Mouse (Mus musculus): ENCODE data around the gene Lmo7. TPM values are rescaled to one million over a fixed set of nuclear protein-coding genes. Genes with fewer than 3 reads are reported as not detected.

The Lmo7 gene
- polyA plus RNA-seq, 1 experiment from 2014 or later, result 11.6 TPM

GRCm38 (mm10) chr14:101946711-101947516, 217.2 kb downstream of the Lmo7 start:
- WGBS, result 62% methylated on average over 21 of the region's 21 CpGs
- Histone ChIP-seq H3K36me3 (ENCODE audit: control insufficient read depth, insufficient read depth, low read length) (no peaks in the 10 kb centered on the region), H3K4me2 (replicated peaks; ENCODE audit: low read depth, low read length) (no peak overlapping the region), H3K4me3 (ENCODE audit: low read length) (no peak overlapping the region), H3K27me3 (ENCODE audit: control insufficient read depth, insufficient read depth, low read length) (no peaks in the 10 kb centered on the region), H3K9ac (ENCODE audit: low read depth, low read length) (no peak overlapping the region), H3K9me3 (ENCODE audit: control insufficient read depth, low read length) (no peaks in the 10 kb centered on the region), H3K4me1 (ENCODE audit: control insufficient read depth, insufficient read depth, low read length) (no peaks in the 10 kb centered on the region), H3K27ac (ENCODE audit: low read depth, low read length) (no peak overlapping the region)
- no peak for ATAC-seq (ENCODE audit: low FRiP score, low TSS enrichment)

DNA sequence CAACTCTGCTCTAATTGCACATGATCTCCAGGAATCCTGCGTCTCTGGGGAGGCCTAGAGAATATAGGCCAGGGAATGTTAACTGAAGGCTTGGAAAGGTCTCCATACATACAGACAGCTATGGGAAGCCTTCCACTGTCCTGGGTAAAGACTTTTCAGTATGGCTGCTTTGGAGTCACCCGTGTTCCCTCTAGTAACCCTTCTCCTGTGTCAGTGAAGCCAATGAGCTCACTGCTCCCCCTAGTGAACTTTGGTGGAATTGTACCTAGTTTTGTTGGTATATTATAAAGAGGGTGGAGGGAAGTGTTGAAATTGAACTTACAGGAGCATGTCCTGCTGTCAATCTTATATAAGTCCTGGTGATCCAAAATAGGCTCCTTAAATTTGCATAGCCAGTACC, 219.4 kb downstream of the Lmo7 start:
- peak; percentile 33; the same call in 1 of the 2 replicates for ATAC-seq (ENCODE audit: low FRiP score, low TSS enrichment)
- WGBS, result 60% methylated on average over 2 of the region's 2 CpGs

GRCm38 (mm10) chr14:101951107-101951506, 221.3 kb downstream of the Lmo7 start:
- no peak overlapping the region for H3K4me2 ChIP-seq (replicated peaks; ENCODE audit: low read depth, low read length)
- H3K36me3 ChIP-seq (ENCODE audit: control insufficient read depth, insufficient read depth, low read length), result no peaks in the 10 kb centered on the region
- 58% methylated on average over 6 of the region's 6 CpGs for WGBS
- H3K27ac ChIP-seq (ENCODE audit: low read depth, low read length), result no peak overlapping the region
- H3K9ac ChIP-seq (ENCODE audit: low read depth, low read length), result no peak overlapping the region
- H3K4me3 ChIP-seq (ENCODE audit: low read length), result no peak overlapping the region
- no peaks in the 10 kb centered on the region for H3K27me3 ChIP-seq (ENCODE audit: control insufficient read depth, insufficient read depth, low read length)
- ATAC-seq (ENCODE audit: low FRiP score, low TSS enrichment), result peak; percentile 41; the same call in 1 of the 2 replicates
- no peaks in the 10 kb centered on the region for H3K4me1 ChIP-seq (ENCODE audit: control insufficient read depth, insufficient read depth, low read length)
- no peaks in the 10 kb centered on the region for H3K9me3 ChIP-seq (ENCODE audit: control insufficient read depth, low read length)

More for the DNA sequence above, 219.4 kb downstream of the Lmo7 start:
- Histone ChIP-seq H3K9ac (ENCODE audit: low read depth, low read length) (no peak overlapping the region), H3K4me3 (ENCODE audit: low read length) (no peak overlapping the region), H3K27ac (ENCODE audit: low read depth, low read length) (no peak overlapping the region), H3K36me3 (ENCODE audit: control insufficient read depth, insufficient read depth, low read length) (no peaks in the 10 kb centered on the region), H3K4me1 (ENCODE audit: control insufficient read depth, insufficient read depth, low read length) (no peaks in the 10 kb centered on the region), H3K9me3 (ENCODE audit: control insufficient read depth, low read length) (no peaks in the 10 kb centered on the region), H3K27me3 (ENCODE audit: control insufficient read depth, insufficient read depth, low read length) (no peaks in the 10 kb centered on the region), H3K4me2 (replicated peaks; ENCODE audit: low read depth, low read length) (no peak overlapping the region)

GRCm38 (mm10) chr14:101953793-101954468, 224.2 kb downstream of the Lmo7 start:
- no peak overlapping the region for H3K27ac ChIP-seq (ENCODE audit: low read depth, low read length)
- no peak for ATAC-seq (ENCODE audit: low FRiP score, low TSS enrichment)
- H3K4me3 ChIP-seq (ENCODE audit: low read length), result no peak overlapping the region
- H3K9ac ChIP-seq (ENCODE audit: low read depth, low read length), result no peak overlapping the region
- no peaks in the 10 kb centered on the region for H3K36me3 ChIP-seq (ENCODE audit: control insufficient read depth, insufficient read depth, low read length)
- H3K9me3 ChIP-seq (ENCODE audit: control insufficient read depth, low read length), result no peaks in the 10 kb centered on the region
- WGBS, result 91% methylated on average over 9 of the region's 9 CpGs
- no peak overlapping the region for H3K4me2 ChIP-seq (replicated peaks; ENCODE audit: low read depth, low read length)
- H3K27me3 ChIP-seq (ENCODE audit: control insufficient read depth, insufficient read depth, low read length), result no peaks in the 10 kb centered on the region
- no peaks in the 10 kb centered on the region for H3K4me1 ChIP-seq (ENCODE audit: control insufficient read depth, insufficient read depth, low read length)

DNA sequence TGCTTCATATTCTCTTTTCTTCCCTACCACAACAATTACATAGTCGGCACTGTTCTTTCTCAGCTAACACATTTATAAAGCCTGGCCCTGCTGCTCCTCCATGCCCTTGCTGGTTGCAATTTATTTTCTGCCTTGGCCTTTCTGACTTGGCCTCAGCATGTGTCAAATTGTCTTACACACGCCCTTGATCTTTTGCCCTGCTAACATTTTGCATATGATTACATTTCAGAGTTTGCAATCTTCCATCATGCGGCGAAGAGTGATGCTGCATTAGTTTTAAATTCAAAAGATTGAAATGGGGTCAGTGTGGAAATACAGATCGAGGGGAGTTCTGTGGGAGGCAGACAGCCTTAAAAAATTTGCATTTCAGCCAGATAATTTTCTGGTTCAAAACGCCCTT, 234.6 kb downstream of the Lmo7 start:
- H3K27ac ChIP-seq (ENCODE audit: low read depth, low read length), result no peak overlapping the region
- no peak overlapping the region for H3K4me3 ChIP-seq (ENCODE audit: low read length)
- no peaks in the 10 kb centered on the region for H3K9me3 ChIP-seq (ENCODE audit: control insufficient read depth, low read length)
- no peaks in the 10 kb centered on the region for H3K27me3 ChIP-seq (ENCODE audit: control insufficient read depth, insufficient read depth, low read length)
- WGBS, result 73% methylated on average over 6 of the region's 6 CpGs
- no peak overlapping the region for H3K9ac ChIP-seq (ENCODE audit: low read depth, low read length)
- ATAC-seq (ENCODE audit: low FRiP score, low TSS enrichment), result no peak
- no peak overlapping the region for H3K4me2 ChIP-seq (replicated peaks; ENCODE audit: low read depth, low read length)
- no peaks in the 10 kb centered on the region for H3K36me3 ChIP-seq (ENCODE audit: control insufficient read depth, insufficient read depth, low read length)
- no peaks in the 10 kb centered on the region for H3K4me1 ChIP-seq (ENCODE audit: control insufficient read depth, insufficient read depth, low read length)

DNA sequence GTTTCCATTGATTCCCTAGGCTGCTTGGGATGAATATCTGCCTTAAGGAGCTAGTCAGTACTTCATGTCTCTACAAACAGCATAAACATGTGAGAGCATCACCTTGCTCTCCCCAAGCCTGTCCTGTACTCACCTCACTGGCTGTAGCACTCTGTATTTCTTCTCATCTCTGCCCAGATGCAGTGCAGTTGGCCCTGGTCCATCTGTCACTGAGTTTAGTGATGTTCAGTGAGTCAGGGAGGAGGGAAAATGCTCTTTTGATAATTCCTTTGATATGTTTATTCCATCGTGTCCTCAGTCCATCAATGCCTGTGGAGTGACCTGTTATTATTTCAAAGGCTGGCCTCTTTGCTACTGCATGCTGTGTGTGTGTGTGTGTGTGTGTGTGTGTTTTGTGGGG, 235.2 kb downstream of the Lmo7 start:
- no peaks in the 10 kb centered on the region for H3K9me3 ChIP-seq (ENCODE audit: control insufficient read depth, low read length)
- H3K36me3 ChIP-seq (ENCODE audit: control insufficient read depth, insufficient read depth, low read length), result no peaks in the 10 kb centered on the region
- no peaks in the 10 kb centered on the region for H3K27me3 ChIP-seq (ENCODE audit: control insufficient read depth, insufficient read depth, low read length)
- H3K4me1 ChIP-seq (ENCODE audit: control insufficient read depth, insufficient read depth, low read length), result no peaks in the 10 kb centered on the region
- H3K4me2 ChIP-seq (replicated peaks; ENCODE audit: low read depth, low read length), result no peak overlapping the region
- no peak overlapping the region for H3K27ac ChIP-seq (ENCODE audit: low read depth, low read length)
- no peak overlapping the region for H3K9ac ChIP-seq (ENCODE audit: low read depth, low read length)
- ATAC-seq (ENCODE audit: low FRiP score, low TSS enrichment), result no peak
- 58% methylated on average over 1 of the region's 1 CpGs for WGBS
- H3K4me3 ChIP-seq (ENCODE audit: low read length), result no peak overlapping the region

- no peak for ATAC-seq (ENCODE audit: low FRiP score, low TSS enrichment)
- no peaks in the 10 kb centered on the region for H3K27me3 ChIP-seq (ENCODE audit: control insufficient read depth, insufficient read depth, low read length)
- H3K9ac ChIP-seq (ENCODE audit: low read depth, low read length), result no peak overlapping the region
- H3K4me2 ChIP-seq (replicated peaks; ENCODE audit: low read depth, low read length), result no peak overlapping the region
- WGBS, result 52% methylated on average over 1 of the region's 1 CpGs
- H3K4me3 ChIP-seq (ENCODE audit: low read length), result no peak overlapping the region
- H3K36me3 ChIP-seq (ENCODE audit: control insufficient read depth, insufficient read depth, low read length), result no peaks in the 10 kb centered on the region
- H3K4me1 ChIP-seq (ENCODE audit: control insufficient read depth, insufficient read depth, low read length), result no peaks in the 10 kb centered on the region
- H3K27ac ChIP-seq (ENCODE audit: low read depth, low read length), result peak overlapping the region; percentile 24; the same call in 1 of the 2 replicates
- H3K9me3 ChIP-seq (ENCODE audit: control insufficient read depth, low read length), result no peaks in the 10 kb centered on the region
Measured at GRCm38 (mm10) chr14:101972764-101973163, 243.0 kb downstream of the Lmo7 start.

DNA sequence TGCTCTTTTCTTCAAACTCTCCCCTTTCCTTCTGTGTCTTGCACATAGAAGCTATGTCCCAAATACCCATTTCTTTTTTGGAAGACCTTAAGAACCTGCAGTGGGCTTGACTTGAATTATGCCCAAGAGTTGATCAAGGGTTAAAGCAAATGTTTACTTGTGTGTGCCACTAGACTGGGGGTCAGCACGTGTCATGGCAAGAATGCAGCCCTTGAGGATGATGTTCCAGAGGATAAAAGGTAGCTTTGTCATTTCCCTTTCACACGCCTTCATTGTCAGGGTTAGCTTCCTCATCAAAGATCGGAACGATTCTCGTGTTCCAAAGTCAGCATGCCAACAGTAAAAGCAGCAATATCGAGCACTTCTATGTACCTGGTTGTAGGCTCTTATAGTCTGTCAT, 243.4 kb downstream of the Lmo7 start:
- peak; percentile 73; the same call in 1 of the 2 replicates for ATAC-seq (ENCODE audit: low FRiP score, low TSS enrichment)

More for the DNA sequence above, 243.4 kb downstream of the Lmo7 start:
- H3K9me3 ChIP-seq (ENCODE audit: control insufficient read depth, low read length), result no peaks in the 10 kb centered on the region
- H3K36me3 ChIP-seq (ENCODE audit: control insufficient read depth, insufficient read depth, low read length), result no peaks in the 10 kb centered on the region
- no peaks in the 10 kb centered on the region for H3K27me3 ChIP-seq (ENCODE audit: control insufficient read depth, insufficient read depth, low read length)
- WGBS, result 10% methylated on average over 6 of the region's 6 CpGs
- no peak overlapping the region for H3K9ac ChIP-seq (ENCODE audit: low read depth, low read length)
- peak overlapping the region; percentile 24; the same call in 1 of the 2 replicates for H3K27ac ChIP-seq (ENCODE audit: low read depth, low read length)
- no peak overlapping the region for H3K4me2 ChIP-seq (replicated peaks; ENCODE audit: low read depth, low read length)
- no peaks in the 10 kb centered on the region for H3K4me1 ChIP-seq (ENCODE audit: control insufficient read depth, insufficient read depth, low read length)
- H3K4me3 ChIP-seq (ENCODE audit: low read length), result no peak overlapping the region

Data from kidney, embryonic 14.5 days (tissue).